Mouse (Mus musculus) retina, embryonic 14.5 days (tissue): ENCODE measurements around the gene Lcor.
A peak's percentile ranks its signal among the peaks of the same experiment; 100 is the strongest.

Experiments used
- DNase-seq: peaks from one replicate; pipeline ENCODE4 v3.0.0-alpha.2; 2015; ENCODE audit warnings: low spot score

Lcor gene

DNA sequence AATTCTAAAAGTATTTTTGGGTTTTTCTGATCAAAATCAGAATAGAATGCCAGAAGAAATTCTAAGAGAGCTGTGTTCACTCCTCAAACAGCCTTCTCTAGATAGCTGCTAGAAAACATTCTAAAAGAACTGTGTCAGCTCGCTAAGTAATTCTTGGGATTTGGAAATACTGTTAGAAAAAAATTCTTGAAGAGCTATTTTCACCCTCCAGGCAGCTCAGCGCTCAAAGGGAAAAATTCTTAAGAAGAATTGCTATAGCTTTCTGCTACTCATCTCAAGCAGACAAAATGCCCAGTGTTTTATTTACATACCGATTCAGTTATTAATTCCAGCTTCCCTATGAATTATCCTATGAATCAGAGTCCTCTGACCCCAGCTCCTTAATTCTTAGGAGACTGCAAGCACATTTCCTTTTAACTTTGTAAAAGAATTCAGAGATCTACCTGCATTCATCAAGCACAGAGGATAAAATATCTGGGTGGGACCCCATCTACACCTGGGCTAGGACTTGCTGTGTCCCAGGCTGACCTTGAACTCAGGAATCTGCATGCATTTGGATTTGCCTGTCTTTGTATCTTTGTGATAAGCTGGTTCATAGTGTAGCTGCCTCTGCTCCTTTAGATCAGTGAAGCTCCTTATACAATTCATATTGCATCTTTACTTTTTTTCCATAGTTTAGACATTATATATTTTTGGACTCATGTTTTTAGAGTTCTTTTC is 5.7 kb upstream of the Lcor start:
- DNase-seq, result no peak

DNA sequence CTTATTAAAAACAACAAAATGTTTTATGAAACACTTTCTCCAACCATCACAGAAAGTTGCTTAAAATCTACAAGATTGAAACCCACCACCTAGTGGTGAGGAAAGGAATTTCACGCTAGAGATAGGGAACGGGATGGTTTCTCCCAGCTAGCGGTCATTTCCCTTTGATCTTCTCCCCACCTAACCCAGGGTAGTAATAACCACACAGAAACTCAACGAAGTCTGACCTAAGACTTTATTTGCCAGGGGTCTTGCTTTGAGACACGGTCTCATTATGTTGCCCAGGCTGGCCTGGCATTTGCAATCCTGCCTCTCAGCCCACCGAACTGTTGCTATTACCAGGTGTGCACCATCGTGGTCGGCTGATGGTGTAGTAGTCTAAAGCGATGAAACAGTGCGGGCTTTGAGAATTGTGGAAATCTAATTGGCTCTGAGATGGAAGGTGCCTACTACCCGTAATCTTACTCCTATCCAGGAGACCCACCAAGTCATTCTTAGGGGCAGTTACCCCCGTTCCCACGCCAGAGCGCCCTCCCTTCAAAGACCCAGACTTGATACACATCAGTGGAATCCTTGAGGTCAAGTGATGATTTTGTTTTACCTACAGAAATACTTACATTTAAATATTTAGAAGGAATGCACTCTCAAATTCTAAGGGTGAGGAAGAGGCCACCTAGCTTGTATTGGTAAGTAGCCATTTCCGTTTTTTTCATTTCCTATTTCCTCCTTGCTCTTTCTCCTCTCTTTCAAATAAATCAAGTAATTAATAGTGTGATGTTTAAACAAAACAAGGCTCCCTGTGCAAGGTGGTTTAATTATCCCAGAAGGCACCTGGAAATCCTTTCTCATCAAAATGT is 1.2 kb upstream of the Lcor start:
- peak; percentile 85 for DNase-seq

DNA sequence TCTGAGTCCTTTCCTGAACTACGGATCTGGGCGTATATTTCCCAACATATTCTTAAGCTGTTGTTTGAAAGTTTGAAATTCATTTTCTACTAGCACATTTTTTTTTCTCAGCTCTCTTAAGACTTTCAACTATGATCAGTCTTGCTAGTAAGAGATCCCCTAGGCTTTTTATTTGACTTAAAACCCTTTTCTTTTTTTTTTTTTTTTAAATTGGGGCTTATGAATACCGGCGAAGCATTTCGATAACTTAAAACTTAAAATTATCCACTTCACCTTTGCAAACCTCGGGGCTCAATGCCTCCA is 599 bp upstream of the Lcor start:
- DNase-seq, result no peak

DNA sequence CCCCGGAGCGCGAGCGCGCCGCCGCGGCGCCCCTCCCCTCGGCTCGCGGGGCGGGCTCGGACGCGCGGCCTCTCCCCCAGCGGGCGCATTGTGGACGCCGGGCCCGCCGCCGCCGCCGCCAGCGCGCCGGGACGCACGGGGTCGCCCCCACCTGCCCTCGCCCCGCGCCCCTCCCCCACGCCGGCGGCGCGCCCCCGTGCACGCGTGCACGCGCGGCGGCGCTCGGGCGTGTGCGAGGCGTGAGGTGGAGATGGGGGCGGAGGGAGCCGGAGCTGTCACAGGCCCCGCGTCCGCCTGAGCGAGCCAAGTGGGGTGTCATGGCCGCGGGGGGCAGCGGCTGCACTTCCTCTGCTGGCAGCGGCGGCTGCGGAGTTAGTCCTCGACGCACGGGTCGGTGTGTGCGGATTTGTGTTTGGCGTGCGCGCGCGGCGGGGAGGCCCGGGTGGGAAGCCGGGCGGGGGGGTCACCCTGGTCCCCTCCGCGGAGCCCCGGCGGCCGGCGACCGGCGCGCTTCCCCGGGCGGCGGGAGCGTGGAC is 540 bp downstream of the Lcor start:
- peak; percentile 80 for DNase-seq

DNA sequence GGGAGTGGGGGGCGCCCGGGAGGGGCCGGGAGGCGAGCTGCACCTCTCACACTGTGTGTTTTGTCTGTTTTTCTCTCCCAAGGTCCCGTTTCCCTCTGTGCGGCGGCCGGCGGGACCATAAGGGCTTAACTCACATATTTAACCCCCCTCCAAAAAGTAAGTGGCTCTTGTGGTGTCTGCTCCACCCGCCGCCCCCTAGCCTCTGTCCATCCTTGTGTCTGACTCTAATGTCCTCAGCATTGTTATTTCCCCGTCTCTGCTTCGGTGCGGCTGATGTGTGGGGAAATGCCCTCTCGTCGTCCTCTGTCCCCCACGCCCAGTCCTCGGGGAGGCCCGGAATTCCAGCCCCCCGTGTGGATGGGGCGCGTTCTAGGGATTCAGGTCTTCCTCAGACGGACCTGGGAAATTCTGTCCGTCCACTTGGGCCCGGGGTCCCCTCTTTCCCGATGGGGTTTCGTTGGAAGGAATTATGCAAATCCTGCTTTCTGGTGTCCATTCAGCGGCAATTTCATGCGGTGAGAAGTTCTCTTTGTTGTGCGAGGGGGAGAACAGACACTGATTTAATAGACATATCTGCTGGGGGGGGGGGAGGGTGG is 1.1 kb downstream of the Lcor start:
- DNase-seq, result peak; percentile 42

DNA sequence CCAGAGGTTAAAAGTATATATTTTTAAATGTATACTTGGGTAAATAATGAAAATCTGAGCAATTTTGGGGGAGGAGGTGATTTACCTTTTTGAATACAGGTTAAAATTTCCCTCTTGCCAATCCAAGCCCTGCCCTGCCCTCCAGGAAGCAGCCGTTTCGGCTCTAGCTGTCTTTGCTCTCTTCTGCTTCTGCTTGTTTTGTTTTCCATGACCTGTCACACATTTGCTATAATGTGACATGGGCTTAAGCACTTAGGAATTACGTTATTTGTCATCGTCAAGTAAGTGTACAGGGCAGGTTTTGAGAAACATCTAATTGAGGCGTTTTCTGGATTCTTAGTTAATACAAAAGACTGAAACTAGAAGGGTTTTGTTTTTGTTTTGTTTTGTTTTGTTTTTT is 1.9 kb downstream of the Lcor start:
- no peak for DNase-seq

DNA sequence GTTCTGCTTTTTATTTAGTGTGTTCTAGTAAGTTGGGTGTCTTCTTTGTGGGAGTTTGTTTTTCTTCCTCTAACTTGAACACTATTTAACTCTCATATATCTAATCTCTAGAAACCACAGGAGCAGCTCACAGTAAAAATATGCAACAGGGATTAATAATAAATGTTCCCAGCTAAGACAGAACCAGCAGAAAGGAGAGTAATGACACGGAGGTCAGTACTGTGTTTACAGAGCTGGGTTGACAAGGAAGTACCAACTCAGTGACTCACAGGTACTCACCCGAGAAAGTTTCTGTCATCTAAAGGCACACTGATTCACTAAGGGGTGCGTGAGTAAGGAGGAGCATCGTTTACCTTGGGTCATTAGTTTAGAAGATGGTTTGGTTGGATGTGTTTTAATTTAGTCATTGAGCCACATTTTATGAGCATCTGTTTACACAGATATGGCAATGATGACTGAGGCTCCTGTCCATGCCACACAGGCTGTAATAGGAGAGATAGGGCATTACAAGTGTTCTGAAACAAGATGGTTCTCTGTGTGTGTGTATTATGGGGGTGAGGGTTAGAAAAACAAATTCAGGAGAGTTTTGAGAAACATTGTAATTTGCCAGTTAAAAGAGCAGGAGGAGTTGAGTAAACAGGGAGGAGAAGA is 13.1 kb downstream of the Lcor start:
- no peak for DNase-seq

DNA sequence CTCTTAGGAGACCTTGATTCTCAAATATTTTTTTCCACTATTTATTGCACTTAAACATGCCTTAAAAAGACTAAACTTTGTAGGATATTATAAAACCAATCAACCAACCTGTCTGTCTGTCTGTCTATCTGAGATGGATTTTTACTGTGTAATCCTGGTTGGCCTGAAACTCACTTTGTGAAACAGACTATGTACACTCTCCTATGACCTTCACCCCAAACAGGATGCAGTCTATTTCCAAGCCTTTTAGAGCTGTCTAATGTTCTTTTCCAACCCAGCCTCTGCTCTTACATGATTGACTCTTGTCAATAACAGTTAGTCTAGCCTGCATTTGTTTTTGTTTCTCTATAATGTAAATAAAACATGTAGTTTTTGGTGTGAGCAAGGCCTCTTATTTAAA is 13.6 kb downstream of the Lcor start:
- no peak for DNase-seq

DNA sequence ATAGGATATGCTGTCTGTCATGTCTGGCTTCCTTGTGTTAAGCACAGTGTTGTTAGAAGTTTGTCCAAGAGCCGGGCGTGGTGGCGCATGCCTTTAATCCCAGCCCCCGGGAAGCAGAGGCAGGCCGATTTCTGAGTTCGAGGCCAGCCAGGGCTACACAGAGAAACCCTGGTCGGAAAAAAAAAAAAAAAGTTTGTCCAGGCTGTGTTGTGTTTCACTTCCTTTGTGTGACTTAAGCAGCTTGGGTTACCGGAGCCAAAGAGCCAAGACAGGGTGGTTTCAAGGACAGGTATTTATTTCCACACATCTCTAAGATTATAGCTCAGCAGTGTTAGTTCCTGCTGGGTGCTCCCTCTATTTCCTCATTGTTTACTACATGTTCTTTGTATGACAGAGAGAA is 25.4 kb downstream of the Lcor start:
- DNase-seq, result no peak

DNA sequence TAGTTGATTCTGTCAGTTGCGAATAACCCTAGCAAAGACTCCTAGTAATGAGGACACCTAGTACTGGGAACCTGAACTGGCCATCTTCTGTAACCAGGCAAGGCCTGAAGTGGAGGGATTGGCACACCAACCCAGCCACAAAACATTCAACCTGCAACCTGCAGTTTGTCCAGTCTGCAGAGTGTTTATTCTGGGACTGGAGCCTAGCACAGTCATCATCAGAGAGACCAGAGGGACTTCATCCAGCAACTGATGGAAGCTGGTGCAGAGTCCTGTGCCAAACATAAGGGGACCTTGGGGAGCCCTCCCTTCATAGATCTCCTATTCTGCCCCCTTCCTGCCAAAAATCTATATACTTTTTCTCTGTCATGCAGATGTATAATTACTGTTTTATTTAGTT is 32.4 kb downstream of the Lcor start:
- no peak for DNase-seq

DNA sequence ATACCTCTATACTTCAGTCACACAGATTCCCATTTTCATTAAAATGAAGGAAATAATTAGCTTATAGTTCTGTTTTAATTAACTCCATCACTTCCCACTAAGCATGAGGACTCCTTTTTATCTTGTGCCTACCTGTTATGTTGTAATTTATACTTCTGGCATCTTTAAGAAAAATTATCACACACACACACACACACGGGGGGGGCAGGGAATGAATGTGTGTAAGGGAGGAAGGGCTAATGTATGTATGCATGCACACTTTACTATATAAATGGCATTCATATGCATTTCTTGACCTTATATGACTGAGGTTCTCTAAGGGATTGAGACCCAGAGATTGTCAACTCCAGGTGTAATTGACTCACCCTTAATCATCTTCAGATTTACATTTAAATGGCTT is 33.1 kb downstream of the Lcor start:
- no peak for DNase-seq

DNA sequence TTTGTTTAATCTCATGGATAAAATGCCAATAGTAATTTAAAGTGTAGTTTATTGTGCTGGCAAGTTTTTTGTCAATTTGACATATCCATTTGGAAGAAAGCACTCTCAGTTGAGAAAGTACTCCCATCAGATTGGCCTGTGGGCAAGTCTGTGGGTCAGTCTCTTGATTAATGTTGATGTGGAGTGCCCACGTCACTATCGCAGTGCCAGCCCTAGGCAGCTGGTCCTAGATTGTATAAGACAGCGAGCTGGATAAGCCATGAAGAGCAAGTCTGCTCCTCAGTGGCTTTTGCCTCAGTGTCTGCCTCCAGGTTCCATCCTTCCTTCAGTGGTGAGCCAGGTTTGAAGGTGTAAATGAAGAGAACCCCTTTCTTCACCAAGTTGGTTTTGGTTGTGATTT is 34.6 kb downstream of the Lcor start:
- no peak for DNase-seq

DNA sequence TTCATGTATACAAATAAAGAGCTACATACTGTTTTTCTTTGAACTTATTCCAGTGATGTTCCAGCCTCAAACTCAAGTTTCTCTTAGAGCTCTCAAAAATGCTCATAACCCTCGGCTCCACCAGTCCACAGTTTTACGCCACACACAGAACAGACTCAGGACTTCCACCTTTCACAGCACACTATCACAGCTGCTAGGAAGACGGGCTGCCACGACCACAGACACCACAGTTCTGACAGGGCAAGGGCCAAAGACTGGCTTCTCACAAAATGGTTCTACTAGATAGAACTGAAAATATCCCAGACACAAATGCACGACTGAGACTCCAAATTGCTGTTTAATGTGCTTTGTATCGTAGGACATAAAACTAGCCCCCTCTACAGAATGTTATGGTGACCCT is 36.7 kb downstream of the Lcor start:
- no peak for DNase-seq

DNA sequence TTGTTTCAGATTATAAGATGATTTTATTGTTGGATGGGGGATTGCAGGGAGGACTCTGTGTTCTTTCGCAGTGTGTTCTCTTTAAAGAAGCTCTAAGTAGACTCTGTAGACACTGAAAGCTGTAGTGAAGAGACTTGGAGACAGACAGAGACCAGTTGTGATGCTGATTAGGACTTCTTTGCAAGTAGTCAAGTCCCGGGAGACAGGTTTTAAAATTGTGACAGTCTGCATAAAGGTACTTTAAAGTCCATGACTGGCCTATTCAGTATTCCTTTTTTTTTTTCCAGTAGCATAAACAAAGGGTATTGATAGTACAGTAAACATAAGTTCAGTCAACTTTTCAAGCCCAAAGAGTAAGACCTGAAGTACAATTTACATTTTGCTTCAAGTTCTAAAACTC is 39.8 kb downstream of the Lcor start:
- no peak for DNase-seq

DNA sequence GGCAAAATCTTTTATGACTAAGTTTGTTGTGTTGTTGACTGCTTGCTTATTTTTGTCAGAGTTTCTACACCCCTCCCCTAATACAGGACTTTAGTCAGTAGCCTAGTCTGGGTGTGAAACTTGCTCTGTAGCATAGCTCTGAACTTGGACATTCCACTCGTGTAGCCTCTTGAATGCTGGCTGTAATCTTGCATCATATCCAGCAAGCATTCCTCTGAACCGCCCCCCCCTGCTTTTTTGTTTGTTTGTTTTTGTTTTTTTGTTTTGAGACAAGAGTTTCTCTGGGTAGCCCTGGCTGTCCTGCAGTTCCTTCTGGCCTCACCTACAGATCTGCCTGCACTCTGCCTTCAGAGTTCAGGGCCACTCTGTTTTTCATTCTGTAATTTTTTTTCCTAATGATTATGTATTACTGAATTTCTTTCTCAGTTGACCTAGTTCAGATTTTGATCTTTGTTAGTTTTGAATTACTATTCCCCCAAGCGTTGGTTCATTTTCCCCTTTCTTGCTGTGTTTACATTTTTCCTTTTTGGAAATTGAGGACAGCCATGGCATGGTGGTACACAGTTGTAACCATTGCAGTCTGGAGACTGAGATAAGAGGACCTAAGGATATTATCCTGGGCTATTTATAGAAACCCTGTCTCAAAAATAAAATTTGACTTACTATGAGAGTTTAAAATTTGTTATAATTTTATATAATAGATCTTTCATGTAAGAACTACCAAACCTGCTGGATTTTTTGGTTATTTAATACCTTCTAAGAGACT is 41.5 kb downstream of the Lcor start:
- no peak for DNase-seq

DNA sequence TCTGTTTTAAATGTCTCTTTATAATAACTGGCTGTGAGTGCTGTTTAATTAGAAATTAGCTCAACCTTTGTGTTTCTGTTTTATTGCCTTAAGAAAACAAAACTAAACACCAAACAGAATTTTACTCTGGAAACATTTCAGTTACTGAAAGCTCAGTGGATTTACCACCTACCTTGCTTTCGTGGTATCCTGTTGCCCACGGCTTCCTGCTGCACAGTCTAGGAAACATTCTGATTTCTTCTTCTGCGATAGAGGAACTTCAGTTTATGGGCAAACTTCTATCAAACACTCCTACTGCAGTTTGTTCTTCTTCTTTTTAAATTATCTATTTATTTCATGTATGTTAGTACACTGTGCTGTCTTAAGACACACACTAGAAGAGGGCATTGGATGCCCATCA is 46.7 kb downstream of the Lcor start:
- DNase-seq, result no peak

DNA sequence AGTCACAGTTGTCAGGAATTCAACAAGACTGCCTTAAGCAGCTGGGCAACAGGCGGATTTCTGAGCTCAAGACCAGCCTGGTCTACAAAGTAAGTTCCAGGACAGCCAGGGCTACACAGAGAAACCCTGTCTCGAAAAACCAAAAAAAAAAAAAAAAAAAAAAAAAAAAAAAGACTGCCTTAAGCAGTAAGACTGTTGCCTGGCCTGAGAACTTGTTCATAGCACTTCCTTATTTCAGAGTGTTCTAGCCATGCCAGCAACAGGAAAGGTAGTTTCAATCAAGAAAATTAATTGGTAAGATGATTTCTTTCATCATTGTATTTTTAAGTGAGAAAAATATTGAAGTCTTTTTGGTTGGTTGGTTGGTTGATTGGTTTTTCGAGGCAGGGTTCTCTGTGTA is 51.6 kb downstream of the Lcor start:
- no peak for DNase-seq

DNA sequence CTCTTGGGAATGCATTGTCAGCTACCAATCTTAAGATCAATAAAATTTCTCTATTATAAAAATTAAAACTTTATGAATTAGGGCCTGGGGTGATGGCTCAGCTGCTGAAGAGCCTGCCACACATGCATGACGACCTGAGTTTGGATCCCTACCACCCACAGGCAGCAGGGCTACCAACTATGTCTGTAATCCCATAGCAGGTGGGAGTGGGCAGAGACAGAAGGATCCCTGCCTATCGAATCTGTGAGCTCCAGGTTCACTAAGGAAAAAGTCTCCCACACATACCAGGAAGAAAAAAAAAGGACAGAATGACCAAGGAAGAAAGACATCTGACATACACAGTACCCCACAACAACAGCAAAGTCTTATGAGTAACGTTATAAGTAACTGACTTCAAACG is 74.5 kb downstream of the Lcor start:
- no peak for DNase-seq

DNA sequence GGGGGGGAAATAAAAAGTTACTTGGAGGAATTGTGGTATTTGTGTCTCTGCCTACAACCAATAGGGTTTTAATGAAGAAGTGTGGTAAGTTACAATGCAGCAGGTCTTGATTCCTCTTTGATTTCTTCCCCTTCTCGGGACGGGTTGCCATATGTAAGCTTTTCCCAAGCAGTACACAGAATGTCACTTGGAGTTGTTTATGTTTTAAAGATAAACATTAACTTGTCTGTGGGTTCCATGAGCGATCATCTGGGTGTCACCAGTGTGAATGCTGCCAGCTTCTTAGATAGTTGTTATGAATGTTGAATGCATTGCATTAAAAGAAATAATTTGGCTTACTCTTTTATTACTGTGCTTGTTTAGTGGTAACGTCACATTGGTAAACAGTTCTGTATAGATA is 75.1 kb downstream of the Lcor start:
- no peak for DNase-seq

DNA sequence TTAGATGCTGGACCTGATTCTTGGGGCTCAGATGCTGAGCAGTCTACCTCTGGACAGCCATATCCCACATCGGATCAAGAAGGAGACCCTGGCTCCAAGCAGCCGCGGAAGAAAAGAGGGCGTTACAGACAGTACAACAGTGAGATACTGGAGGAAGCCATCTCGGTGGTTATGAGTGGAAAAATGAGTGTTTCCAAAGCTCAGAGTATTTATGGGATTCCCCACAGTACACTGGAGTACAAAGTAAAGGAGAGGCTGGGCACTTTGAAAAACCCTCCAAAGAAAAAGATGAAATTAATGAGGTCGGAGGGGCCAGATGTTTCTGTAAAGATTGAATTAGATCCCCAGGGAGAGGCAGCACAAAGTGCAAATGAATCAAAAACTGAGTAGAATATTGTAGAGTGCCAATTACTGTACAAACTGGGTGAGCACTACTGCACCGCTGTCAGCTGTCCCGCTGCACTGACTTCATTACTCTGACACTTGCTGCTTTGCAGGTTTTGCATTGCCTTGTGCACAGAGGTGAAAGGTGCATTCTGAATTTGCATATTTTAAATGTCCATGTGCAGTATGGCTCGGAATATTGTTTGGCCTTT is 76.6 kb downstream of the Lcor start:
- no peak for DNase-seq

DNA sequence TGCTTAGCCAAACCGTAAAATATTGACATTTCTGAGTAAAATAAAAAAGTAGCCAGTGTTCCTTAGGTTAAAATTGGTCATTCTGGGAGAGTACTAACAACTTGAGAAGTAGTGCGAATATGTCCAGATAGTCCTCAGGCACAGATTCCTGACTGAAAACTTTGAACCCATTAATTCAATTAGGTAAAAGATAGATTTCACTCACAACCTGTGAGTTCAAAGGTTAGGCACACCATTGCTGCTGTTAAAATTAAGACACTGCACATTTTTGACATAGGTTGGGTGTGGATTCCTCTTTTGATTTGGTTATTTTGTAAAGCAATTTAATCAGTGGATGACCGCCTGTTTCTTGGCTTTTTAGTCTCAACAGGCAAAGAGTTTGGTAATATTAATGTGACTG is 78.4 kb downstream of the Lcor start:
- no peak for DNase-seq

DNA sequence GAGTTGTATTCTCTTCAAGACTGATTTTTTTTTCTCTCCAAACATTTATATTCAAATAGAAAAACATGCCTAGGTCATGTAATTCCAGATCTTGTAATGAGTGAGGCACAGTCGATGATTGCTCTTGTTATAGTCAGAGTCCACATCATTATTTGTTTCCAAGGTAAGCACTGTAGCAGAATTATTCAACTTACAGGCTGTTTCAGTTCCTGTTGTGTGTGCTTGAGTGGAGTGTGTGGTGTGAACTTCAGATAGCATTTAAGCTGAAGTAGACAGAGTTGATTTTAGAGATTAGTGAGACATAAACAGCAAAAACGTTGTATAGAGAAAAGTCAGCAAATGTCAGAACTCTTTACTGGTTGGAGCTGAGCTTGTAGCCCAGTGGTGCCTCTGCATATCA is 86.4 kb downstream of the Lcor start:
- no peak for DNase-seq
